Mouse (Mus musculus) c-Kit-positive CD71-positive TER-119-negative erythroid progenitor cells, embryonic 14.5 days (primary cell): ENCODE data around the gene Arhgef1.

Source experiments
- DNase-seq: peaks from one replicate; pipeline ENCODE4 v3.0.0-alpha.2; 2013; ENCODE audit warnings: low read depth

Arhgef1 gene

DNA sequence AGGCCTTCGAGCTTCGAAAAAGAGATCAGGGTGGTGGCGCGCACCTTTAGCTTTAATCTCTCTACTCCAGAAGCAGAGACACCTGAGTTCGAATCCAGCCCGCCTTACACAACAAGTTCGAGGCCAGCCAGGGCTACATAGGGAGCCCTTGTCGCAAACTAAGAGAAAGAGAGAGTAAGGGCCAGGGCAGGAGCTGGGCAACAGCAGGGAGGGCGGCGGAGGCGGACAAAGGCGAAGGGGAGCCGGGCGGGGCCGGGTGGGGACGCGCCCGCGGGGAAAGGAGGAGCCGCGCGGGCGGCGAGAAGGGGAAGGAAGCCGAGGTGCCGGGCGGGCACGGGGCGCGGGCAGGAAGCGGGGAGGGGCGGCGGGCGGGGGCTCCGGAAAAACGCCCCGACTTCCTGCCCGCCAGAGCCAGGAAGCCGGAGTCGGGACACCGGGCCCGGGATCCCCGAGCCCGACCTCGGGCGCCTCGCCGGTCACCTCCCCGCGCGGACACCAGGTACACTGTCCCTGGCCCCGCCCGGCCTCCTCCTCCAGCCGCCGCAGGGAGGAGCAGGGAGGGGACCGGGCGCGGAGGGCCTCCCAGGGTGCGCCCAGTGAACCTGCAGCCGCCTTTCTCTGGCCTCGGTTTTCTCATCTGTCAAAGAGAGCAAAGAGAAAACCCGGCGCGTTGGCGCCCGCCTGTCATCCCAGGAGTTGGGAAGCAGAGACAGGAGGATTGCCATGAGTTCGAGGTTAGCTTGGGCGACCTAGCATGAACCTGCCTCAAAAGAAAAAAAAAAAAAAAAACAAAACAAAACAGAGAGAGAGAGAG is at the start of gene Arhgef1:
Gene Arhgef1 (plus strand): TSS at position 283 of the 814 bp plus-strand sequence.
- peak; percentile 52 for DNase-seq

DNA sequence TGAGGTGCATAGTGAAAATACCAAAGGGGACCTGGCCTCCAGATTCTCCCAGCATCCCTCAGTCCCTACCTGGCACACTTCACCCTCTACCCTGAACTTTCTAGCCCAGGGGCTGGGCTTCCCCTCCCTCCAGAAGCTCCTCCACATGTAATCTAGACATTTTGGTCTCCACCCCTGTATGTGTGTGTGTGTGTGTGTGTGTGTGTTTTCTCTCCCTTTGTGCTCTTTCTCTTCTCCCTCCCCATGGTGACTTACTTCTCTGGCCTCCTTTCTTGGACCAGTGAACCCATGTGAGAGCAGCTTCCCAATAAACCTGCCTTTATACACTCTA is 49.5 kb upstream of the Arhgef1 start:
- no peak for DNase-seq

DNA sequence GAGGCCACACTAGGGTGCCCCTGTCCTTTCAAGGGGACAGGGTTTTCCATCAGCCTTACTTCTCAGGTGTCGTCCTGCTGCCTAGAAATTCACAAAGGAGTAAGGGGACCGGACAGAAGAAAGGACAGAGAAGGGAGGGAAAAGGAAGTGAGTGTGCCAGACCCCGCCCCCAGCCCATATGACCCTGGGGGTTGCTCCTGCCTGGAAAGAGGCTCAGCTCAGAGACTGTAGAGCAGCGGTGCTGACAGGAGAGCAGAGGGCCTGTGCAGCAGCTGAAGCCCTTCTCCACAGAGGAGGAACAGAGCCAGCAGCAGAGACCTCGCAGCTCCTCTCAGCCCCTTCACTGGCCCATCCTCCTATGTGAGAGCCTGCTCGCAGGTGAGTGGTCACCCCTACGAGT is 49.0 kb upstream of the Arhgef1 start:
- DNase-seq = no peak

DNA sequence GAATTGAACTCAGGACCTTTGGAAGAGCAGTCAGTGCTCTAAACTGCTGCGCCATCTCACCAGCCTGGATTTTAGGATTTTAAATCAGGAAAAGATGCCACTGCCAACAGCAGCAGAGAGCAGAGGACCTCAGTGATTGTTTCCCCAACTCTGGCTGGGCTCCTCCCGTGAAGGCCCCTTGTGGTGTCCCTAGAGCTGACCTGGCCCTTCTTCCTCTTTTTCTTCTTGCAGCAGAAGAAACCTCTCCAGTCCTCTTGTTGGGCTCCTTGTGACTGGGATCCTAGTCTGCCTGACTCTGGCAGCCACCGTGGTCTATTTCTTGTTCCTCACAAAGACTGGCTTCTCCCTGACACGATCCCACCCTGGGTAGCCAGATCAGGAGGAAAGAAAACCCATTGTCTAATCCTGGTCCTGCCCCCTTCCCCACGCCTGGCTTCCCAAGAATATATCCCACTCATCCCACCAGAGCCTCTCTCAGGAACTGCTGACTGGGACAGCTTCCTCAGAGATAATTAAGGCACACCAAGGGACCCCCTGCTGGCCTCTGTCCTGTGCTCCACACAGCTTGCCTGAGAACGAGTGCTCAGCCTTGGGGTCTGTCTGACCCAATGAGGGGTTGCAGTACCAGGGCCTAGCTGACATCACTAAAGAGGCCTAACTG is 46.1 kb upstream of the Arhgef1 start:
- DNase-seq = no peak

DNA sequence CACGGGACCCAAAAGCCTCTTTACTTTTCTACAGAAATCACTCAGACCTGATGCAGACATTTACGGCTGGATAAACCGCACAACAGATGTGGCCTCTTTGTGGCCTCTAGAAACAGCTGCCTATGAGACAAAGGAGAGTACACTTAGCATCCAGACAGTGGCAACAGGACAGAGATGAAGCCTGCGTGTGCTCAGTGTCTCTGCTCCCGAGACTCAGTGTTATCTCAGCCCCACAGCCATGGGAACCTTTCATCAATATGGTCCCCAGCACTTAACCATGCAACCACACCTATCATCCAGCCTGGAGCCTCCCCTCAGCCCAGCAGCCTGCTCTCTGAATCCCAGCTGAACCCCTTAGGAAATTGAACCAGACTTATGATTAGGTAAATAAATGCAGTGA is 43.5 kb upstream of the Arhgef1 start:
- DNase-seq = peak; percentile 48

DNA sequence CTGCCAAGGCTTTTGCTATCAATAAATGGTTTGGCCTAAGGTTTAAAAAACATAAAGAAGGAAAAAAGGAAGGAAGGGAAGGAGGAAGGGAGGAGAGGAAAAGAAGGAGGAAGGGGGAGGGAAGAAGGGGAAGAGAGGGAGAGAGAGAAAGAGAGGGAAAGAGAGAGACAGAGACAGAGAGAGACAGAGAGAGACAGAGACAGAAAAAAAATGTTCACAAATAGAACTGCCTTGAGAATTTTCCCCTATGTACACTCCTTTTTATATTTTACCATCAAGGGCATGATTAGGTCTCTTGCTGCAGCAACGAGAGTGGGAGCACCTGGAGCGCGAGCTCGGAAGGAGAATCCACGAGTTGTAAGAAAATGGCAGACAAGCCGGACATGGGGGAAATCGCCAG is 40.8 kb upstream of the Arhgef1 start, which contains the start of gene Gm9844:
Gene Gm9844 (plus strand): TSS at position 301 of the 400 bp plus-strand sequence.
- no peak for DNase-seq

DNA sequence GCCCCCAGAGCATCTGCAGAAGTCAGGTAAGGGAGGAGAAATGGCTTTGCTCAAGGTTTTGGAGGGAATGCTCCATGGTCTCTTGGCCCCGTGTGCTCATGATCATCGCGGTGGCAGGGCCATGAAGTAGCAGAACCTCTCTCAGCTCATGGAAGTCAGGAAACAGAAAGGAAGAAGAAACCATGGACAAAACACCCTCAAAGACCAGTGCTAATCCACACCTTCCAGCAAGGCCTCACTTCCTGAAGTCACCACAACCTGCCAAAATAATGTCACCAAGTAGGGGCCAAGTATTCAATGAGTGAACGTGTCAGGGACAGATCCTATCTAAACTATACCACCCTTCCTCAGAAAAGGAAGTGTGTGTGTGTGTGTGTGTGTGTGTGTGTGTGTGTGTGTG is 39.9 kb upstream of the Arhgef1 start:
- no peak for DNase-seq

DNA sequence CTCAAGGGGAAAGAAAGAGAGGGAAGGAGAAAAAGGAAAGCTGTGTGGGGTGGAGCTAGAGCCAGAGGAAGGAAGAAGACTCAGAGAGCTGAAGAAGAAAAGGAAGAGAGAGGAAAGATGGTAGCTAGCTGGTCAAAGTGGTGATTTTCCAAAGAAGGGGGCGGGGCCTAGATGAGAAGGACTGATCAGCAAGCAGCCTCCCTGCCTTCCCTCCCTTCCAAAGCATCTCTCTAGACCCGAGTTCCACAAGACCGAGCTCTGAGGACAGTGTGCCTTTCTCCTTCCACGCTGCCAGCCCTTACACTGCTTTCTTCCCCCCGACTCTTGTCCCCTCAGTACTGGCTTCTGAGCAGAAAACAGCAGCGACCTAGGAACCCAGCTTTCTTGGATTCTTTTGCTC is 38.6 kb upstream of the Arhgef1 start:
- no peak for DNase-seq

DNA sequence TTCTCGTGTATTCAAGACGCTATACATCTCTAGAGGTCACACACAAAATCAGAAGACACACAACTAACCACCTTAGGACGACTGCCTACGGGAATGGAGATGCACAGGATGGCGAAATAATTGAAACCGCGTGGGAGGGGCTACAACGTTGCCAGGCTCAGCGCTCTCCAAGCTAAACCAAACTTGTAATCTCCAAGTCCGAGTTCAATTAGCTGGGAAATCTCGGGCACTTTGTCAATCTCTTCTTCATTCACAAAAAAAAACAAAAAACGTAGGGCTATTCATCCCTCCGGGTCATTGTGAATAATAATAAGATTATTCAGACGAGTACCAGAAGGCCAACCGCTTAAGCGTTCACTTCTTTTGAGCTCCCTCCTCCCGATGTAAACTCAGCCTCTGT is 33.6 kb upstream of the Arhgef1 start:
- no peak for DNase-seq

DNA sequence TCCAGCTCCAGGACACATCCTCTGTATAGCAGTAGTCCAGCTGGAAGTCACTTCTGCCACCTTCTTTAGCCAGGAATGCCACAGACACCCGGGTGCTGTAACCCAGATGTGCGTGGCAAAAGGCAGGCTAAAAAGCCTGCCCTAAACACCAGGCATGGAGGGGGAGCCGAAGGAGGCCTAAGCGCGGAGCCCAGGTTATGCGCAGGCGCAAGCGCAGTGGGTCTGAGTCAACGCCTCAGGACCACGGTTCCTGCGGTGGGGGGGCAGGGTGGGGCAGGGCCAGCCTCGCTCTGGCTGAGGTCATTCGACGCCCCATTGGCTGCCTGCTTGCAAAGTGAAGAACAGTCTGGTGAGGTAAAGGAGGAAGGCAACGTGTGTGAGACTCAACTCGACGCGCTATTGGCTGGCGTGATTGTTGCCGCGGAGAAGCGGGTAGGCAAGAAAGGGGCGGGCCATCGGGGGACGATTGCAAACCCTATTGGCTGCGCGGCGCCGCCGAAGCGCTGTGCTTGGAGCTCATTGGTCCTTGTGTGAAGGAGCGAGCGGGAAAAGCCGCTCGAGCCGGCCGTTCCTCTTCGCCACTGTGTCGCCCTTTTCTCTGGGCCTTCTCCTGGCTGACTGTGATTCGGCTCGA is 33.1 kb upstream of the Arhgef1 start, which contains the start of the genes Lypd4 and Dmrtc2:
Gene Lypd4 (minus strand): TSS at position 410 of the 634 bp plus-strand sequence.
Gene Dmrtc2 (plus strand): TSS at position 526 of the 634 bp plus-strand sequence.
- no peak for DNase-seq

DNA sequence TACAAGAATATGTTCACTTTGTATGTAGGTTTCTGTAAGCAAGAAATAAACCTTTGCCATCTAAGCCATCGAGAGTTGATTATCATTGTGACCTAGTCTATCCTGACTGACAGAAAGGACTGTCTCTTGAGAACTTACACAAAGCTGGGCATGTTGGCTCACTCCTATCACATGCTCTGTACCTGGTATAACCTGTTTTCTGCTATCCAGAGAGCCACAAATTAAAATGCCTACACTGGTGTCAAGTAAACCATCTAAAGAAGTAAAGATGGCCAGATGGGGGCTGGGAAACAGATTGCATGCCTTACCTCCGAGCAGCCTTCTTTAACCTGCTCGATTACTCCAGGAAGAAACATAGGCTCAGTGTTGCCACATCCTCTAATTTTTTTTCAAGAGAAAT is 25.1 kb upstream of the Arhgef1 start:
- DNase-seq = no peak

DNA sequence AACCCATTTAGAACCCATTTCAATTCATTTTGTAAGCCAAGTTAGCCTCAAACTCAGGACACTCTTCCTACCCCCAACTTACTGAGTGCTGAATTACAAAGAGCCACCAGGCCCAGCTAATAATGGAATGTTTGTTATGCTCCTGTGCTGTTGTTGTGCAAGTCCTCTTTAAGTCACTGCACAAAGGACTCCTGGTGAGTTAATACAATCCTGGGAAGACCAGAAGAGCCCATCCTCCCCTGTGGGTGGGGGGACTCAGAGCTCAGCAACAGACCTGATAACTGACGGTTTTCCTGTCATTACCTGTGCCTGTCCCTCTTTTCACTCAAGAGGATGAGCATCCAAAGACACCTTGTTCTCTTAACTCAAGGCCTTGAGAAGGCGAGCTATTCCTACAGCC is 23.1 kb upstream of the Arhgef1 start:
- no peak for DNase-seq

DNA sequence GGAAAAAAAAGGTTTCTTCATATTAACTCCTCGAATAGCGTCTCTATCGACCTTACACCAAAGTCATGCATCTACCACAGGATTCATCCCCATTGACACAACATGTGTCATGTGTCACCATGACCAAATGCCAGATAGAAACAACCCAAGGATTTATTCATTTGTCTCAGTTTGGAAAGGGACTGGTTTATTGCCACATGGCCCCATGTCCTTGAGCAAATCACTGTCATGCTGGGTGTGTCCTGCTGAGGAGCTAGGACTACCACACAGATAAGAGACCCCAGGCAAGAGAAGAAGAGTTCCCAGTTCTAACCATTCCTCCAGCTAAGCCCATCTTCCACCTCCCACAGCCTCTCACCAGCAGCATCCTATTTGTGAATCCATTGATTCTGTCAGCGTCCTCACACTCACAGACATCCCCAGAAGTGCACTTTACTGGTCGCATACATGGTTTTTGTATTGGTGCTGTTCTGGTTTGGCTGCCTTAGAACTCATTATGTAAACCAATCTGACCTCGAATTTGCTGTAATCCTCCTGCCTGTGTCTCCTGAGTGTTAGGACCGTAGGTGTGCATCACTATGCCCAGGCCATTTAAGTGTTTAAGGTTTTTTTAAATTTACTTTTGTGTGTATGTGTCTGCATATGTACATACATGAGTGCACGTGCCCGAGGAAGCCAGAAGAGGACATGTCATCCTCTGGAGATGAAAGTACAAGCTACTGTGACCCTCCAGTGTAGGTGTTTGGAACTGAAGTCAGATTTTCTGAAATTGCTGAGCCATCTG is 20.1 kb upstream of the Arhgef1 start:
- no peak for DNase-seq

DNA sequence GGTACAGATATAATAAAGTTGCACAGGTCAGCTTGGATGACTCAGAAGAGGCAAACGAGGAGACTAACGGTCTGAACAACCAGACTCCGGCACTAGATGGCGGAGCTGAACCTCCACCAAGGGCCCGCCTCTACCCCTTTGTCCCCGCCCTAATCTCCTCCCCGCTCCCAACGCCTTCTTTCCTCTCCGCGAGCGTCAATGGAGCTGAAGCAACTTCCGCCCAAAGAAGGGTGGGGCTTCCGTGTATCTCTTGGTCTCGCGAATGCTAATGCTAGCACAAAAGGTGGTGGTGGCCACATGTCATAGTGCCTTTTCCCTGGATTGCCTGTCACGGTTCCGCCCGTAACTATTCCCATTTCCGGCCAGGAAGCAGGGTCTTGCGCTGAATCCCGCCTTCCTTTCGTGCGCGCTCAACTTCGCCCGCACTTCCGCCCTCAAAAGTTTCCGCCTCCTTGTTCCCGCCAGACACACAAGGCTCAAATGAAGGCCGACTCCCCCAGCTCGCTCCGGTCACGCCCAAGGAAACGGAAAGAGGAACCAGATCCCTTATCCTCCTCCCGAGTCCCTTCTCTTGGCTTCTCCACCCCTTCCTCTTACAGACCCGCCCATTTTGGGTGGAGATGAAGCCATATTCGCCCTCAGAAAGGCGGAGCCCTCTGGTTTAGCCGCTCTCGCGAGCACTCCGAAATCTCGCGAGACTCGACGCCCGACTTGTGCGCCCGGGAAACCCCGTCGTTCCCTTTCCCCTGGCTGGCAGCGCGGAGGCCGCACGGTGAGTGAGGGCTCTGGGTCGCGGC is 18.6 kb upstream of the Arhgef1 start, which contains the start of gene Rps19:
Gene Rps19 (plus strand): TSS at position 476 of the 797 bp plus-strand sequence.
- DNase-seq = peak; percentile 99

DNA sequence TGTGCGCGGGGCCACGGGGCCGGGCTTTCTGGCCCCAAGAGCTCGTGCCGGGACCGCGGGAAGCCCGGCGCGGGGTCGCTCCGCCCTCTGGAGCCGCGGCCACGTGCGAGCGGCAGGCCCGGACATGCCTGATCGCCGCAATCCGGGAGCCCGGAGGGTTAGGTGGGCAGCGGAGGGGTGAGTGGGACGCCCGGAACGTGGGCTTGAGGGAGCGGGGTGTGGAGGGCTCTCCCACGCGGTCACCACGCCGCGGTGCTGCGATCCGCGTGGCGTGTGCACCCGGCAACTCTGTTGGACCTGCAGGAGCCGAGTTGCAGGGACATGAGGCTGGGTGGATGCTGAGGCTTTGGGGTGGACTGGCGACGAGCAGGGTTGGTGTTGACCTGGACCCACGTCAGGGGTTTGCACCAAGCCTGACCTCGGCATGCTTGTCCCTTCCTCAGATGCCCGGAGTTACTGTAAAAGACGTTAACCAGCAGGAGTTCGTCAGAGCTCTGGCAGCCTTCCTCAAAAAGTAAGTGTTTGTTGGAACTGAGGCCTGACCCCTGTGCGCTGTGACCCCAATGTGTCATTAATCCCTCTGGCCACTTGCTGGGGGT is 17.9 kb upstream of the Arhgef1 start:
- no peak for DNase-seq

DNA sequence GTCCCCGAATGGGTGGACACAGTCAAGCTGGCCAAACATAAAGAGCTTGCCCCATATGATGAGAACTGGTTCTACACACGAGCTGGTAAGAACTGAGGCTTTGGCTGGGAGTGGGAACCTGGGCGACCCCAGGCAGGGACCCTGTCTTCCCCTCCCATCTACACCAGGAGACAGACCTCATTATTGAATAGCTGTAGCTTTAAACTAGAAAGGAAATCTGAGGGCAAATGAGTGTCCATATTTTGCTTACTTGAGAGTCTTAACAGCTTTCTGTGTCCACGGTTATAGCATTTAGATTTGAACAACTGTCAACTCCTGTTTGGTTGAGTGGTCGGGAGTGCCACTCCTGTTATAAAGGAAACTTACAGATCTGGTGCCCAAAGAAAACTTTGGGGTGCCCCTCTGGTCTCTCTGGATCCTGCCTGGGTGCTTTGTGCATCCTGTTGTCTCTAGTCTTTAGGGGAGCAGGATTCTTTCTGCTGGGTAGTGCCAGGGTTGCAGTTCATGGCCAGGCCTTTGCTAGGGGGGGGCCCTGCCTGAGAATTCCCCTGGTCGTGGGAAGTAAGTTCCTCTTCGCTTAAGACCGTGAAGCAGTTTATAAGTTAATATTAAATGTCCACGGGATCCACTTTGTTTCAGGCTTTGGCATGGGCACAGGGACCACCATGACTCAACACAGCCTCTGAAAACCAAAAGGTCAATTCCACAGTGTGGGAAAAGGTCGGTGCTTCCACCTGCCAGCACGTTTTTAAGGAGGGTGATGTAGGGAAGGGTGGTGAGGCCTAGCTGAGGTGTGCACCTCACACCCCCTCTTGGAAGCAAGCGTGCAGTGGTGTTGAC is 17.0 kb upstream of the Arhgef1 start:
- DNase-seq = no peak

DNA sequence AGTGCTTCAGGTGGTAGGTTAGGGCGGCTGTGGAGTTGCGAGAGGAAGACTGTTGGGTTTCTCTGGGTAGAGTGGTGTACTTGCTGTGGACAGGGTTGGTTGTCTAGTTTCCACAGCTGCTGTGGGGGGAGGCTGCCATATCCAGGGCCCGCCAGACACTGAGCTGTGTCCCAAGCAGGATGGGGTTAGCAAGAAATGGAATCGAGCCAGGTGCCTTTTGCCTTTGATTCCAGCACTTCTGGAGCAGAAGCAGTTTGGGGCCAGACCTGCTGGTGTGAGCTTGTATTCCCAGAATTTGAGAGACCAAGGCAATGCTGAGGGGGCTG is 16.4 kb upstream of the Arhgef1 start:
- DNase-seq = no peak

DNA sequence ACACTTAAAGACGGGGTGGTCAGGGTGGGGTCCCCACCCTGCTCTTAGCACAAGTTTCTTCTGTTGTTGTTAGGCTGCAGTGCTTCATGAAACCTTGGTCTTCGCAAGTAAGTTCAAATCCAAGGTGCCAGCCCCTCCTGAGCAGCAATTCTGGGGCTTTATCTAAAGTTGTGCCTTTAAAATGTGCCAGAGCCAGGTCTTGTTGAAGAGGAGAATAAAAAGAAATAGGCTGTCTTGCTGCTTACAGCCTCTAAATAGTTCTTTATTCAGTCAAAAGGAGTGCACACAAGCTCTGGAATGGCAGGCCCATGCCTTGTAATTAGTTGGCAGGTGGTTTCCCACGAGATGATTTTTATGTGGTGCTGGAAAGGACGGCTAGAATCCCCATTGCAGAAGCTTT is 15.6 kb upstream of the Arhgef1 start:
- DNase-seq = no peak

DNA sequence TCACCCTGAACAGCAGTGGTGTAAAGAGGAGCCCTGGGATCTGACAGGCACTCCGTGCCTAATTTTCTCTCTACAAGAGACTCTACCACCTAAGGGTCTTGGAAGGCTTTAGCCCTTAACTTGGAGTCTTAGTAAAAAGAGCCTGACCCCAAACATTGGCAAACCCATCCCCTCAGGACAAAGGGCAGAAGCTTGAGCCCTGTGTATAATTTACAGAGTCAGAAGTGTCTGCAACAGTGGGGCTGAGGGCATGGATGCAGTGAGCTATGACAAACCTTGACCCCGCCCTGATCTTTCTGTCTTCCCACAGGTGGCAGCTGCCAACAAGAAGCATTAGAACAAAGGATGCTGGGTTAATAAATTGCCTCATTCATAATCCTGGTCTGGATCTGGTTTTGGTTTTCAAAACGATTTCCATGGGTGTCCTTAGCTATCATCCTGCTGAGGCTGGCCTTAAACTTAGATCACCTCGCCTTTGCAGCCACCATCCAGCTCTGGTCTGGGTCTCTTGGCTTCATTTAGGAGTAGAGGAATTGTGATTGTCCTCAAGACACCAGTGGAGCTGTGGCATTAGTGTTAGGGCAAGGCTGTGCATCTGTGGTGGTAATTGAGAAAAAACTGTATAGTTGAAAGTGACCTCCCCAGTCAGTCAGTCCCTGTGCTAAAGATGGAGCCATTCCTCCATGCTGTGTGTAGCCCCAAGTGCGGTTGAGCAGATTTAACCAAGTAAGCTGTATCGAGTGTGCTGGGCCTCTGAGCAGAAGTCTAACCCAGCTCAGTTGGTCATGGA is 13.1 kb upstream of the Arhgef1 start:
- DNase-seq = peak; percentile 40
